Mouse (Mus musculus) E14TG2a.4 (cell line): ENCODE data around the gene Sgf29.
"Not testable (repeated sequence)": the region's sequence is repeated elsewhere in the genome, so short reads cannot be mapped to it uniquely, and the experiment has no call there.

ENCODE experiments used
- H3K27me3 ChIP-seq: 2 replicates; pipeline ENCODE4 v1.6.1; 2014; ENCODE audit warnings: low read length, control low read depth; ENCODE audit not compliant: insufficient read depth
- H3K36me3 ChIP-seq: 2 replicates; pipeline ENCODE4 v1.6.1; 2014; ENCODE audit warnings: low read length, control low read depth; ENCODE audit not compliant: insufficient read depth
- H3K4me1 ChIP-seq: replicated peaks from 2 replicates; pipeline ENCODE4 v1.6.1; 2014; ENCODE audit warnings: low read depth, low read length, control low read depth
- H3K4me3 ChIP-seq: replicated peaks from 2 replicates; pipeline ENCODE4 v1.5.1; 2014; ENCODE audit warnings: mild to moderate bottlenecking, low read length
- H3K9me3 ChIP-seq: 2 replicates; pipeline ENCODE4 v1.6.1; 2014; ENCODE audit warnings: low read length, control low read depth
- CTCF ChIP-seq: conservative IDR thresholded peaks from 2 replicates; pipeline ENCODE4 v1.5.1; 2014; ENCODE audit warnings: low read length
- NANOG ChIP-seq: IDR thresholded peaks from 2 replicates; pipeline ENCODE4 v1.6.1; 2014; ENCODE audit warnings: borderline replicate concordance, low read length, mixed read lengths
- POU5F1 ChIP-seq: IDR thresholded peaks from 2 replicates; pipeline ENCODE4 v1.6.1; 2014; ENCODE audit warnings: low read length, borderline replicate concordance

The Sgf29 gene

GRCm38 (mm10) chr7:126670152-126670551 lies 21.0 kb downstream of the Sgf29 start:
- no peaks in the 10 kb centered on the region for H3K27me3 ChIP-seq
- peaks cover 30% of the 10 kb centered on the region for H3K4me1 ChIP-seq
- no peak for TF ChIP-seq CTCF
- no peak for TF ChIP-seq POU5F1
- no peak for TF ChIP-seq NANOG
- no peaks in the 10 kb centered on the region for H3K9me3 ChIP-seq
- H3K4me3 ChIP-seq: no peak overlapping the region
- H3K36me3 ChIP-seq: peaks cover 95% of the 10 kb centered on the region

- TF ChIP-seq NANOG (no peak), CTCF (no peak), POU5F1 (no peak)
- Histone ChIP-seq H3K9me3 (no peaks in the 10 kb centered on the region), H3K4me1 (peaks cover 30% of the 10 kb centered on the region), H3K4me3 (no peak overlapping the region), H3K27me3 (no peaks in the 10 kb centered on the region), H3K36me3 (peaks cover 91% of the 10 kb centered on the region)
Observed at GRCm38 (mm10) chr7:126672111-126672510, 23.0 kb downstream of the Sgf29 start.

- no peaks in the 10 kb centered on the region for H3K9me3 ChIP-seq
- no peak overlapping the region for H3K4me3 ChIP-seq
- H3K36me3 ChIP-seq: peaks cover 79% of the 10 kb centered on the region
- no peaks in the 10 kb centered on the region for H3K27me3 ChIP-seq
- peaks cover 28% of the 10 kb centered on the region for H3K4me1 ChIP-seq
- TF ChIP-seq CTCF (no peak), NANOG (no peak), POU5F1 (no peak)
Observed at GRCm38 (mm10) chr7:126675104-126675503, 26.0 kb downstream of the Sgf29 start.

- no peak within 1 kb of the TSS for H3K4me3 ChIP-seq
- peaks cover 68% of the 10 kb centered on the region for H3K36me3 ChIP-seq
- peaks cover 20% of the 10 kb centered on the region for H3K4me1 ChIP-seq
- no peaks in the 10 kb centered on the region for H3K27me3 ChIP-seq
- no peaks in the 10 kb centered on the region for H3K9me3 ChIP-seq
- no peak for TF ChIP-seq POU5F1
- TF ChIP-seq CTCF: no peak
- TF ChIP-seq NANOG: no peak
Observed at GRCm38 (mm10) chr7:126676207-126676606, 27.1 kb downstream of the Sgf29 start, which contains the start of gene Sult1a1. Sult1a1 (minus strand) TSS chr7:126676432.

DNA sequence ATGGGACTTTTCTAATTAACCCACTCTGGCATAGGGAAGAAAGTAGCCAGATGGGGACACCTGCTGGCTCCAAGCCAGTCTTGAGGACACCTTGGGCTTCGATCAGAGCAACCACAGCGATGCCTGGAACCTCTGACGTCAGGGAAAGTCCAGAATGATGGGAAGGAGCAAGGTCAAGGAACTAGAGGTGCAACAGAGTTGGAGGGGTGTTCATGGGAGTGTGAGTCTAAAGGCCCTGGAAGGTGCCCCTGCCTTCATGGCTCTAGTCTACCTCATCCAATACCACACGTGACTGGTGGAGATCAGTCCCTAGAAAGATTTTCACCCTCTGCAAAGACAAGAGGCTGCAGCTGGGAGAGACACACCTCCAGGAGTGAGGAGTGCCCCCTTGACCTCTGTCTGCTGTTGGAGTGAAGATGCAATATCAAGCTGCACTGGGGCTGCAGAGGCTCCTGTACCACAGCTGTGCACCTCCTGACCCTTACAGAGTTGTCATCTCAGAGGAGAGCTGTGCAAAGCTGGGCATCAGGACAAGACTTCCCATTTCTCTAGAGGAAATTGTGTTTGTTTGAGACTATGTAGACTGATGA lies 27.6 kb downstream of the Sgf29 start:
- peaks cover 14% of the 10 kb centered on the region for H3K4me1 ChIP-seq
- no peaks in the 10 kb centered on the region for H3K27me3 ChIP-seq
- peaks cover 62% of the 10 kb centered on the region for H3K36me3 ChIP-seq
- no peak overlapping the region for H3K4me3 ChIP-seq
- H3K9me3 ChIP-seq: no peaks in the 10 kb centered on the region
- TF ChIP-seq CTCF: no peak
- no peak for TF ChIP-seq NANOG

- TF ChIP-seq POU5F1 (no peak), NANOG (no peak), CTCF (no peak)
- Histone ChIP-seq H3K4me1 (peaks cover 10% of the 10 kb centered on the region), H3K4me3 (no peak overlapping the region), H3K36me3 (peaks cover 46% of the 10 kb centered on the region), H3K27me3 (no peaks in the 10 kb centered on the region), H3K9me3 (no peaks in the 10 kb centered on the region)
Observed at GRCm38 (mm10) chr7:126678545-126679341, 29.6 kb downstream of the Sgf29 start.

GRCm38 (mm10) chr7:126679683-126680082 lies 30.6 kb downstream of the Sgf29 start:
- Histone ChIP-seq H3K4me1 (peaks cover 17% of the 10 kb centered on the region), H3K36me3 (peaks cover 37% of the 10 kb centered on the region), H3K4me3 (no peak overlapping the region), H3K9me3 (no peaks in the 10 kb centered on the region), H3K27me3 (no peaks in the 10 kb centered on the region)
- TF ChIP-seq CTCF (no peak), POU5F1 (no peak), NANOG (no peak)

DNA sequence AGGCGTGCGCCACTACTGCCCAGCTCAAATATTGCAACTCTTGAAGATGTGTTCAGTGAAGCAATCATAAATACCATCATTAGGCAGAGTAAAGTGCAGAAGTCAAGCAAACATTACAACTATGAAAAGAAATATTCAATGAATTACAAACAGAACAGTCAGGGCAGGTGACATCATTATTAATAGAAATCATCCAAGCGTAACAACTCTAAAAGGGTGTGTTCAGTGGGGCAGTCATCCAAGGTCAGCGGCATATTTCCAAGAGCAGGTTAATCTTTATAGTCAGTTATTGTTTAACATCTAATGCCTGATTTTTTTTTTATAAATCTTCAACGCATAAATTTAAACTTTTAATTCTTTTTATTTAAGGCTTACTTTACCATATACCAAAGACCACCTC lies 32.1 kb downstream of the Sgf29 start:
- TF ChIP-seq CTCF (no peak), POU5F1 (no peak), NANOG (no peak)
- H3K4me1 ChIP-seq: peaks cover 17% of the 10 kb centered on the region
- no peaks in the 10 kb centered on the region for H3K27me3 ChIP-seq
- H3K36me3 ChIP-seq: peaks cover 23% of the 10 kb centered on the region
- no peak overlapping the region for H3K4me3 ChIP-seq
- no peaks in the 10 kb centered on the region for H3K9me3 ChIP-seq

GRCm38 (mm10) chr7:126688156-126688555 lies 39.0 kb downstream of the Sgf29 start:
- not testable (repeated sequence) for H3K4me3 ChIP-seq, H3K27me3 ChIP-seq, H3K9me3 ChIP-seq
- H3K4me1 ChIP-seq: peaks cover 29% of the 10 kb centered on the region
- H3K36me3 ChIP-seq: peaks cover 42% of the 10 kb centered on the region
